Mouse (Mus musculus) bone marrow, adult 2 months (tissue): ENCODE measurements around the gene Myl3. TPM values are rescaled to one million over a fixed set of nuclear protein-coding genes. Genes with fewer than 3 reads are reported as not detected.

Experiments
- H3K27ac ChIP-seq: fragments of 200-500 bp; 2 replicates; pipeline ENCODE4 v1.5.1; 2012; ENCODE audit warnings: low read depth, mild to moderate bottlenecking, control low read depth, inconsistent platforms, low read length; ENCODE audit not compliant: control insufficient read depth, poor library complexity, insufficient read depth
- H3K4me1 ChIP-seq: fragments of 200-500 bp; 2 replicates; pipeline ENCODE4 v1.6.1; 2011; ENCODE audit warnings: low read length; ENCODE audit not compliant: control insufficient read depth, insufficient read depth
- H3K4me3 ChIP-seq: fragments of 200-500 bp; replicated peaks from 2 replicates; pipeline ENCODE3; 2011; ENCODE audit warnings: mild to moderate bottlenecking, low read depth, low read length, control low read depth; ENCODE audit not compliant: control insufficient read depth
- CTCF ChIP-seq: fragments of 200-500 bp; IDR thresholded peaks from 2 replicates; pipeline ENCODE4 v1.5.1; 2011; ENCODE audit warnings: low read length, control low read depth; ENCODE audit not compliant: control insufficient read depth, insufficient read depth
- POLR2A ChIP-seq: fragments of 200-500 bp; IDR thresholded peaks from 2 replicates; pipeline ENCODE4 v1.6.1; 2011; ENCODE audit warnings: low read depth, mild to moderate bottlenecking, control low read depth, low read length, borderline replicate concordance; ENCODE audit not compliant: control insufficient read depth
- WGBS: fragments of 180-500 bp; shearing (Covaris S2); methylation state at CpG from one replicate; pipeline ENCODE4 v1.1.7; 2018; 5-methylcytosine and 5-hydroxymethylcytosine counted together
- polyA plus RNA-seq: library from polyadenylated mRNA; stranded (reverse); fragments of >200 nt; gene quantifications from 2 replicates; pipeline ENCODE4 v1.2.4, GENCODE M21; 2011; ENCODE audit warnings: low replicate concordance; ENCODE audit not compliant: missing spikeins, insufficient read depth, insufficient read length

Gene Myl3
- polyA plus RNA-seq, 1 experiment = 2.2 TPM

DNA sequence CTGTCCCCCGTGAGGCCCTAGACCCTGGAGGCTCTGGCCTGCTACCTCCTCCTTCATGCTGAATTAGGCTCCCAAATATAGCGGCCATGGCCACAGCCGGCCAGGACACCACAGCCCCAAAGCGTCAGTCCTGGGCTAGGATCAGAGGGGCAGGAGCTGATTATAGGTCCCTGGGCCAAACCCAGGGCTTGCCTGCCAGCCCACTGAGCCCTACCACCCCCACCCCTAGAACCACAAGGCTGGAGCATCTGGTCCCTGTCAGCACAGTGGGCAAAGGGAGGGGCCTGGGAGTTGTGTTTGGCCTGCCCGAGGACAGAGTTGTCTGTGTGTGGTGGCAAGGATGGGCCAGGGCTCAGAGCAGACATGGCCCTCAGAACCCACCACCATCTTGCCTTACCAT lies 16.2 kb downstream of the Myl3 start:
- Histone ChIP-seq H3K27ac (no peak overlapping the region), H3K4me1 (no peaks in the 10 kb centered on the region; the same call in 1 of the 2 replicates), H3K4me3 (no peak overlapping the region)
- TF ChIP-seq CTCF = no peak
- TF ChIP-seq POLR2A = no peak
- 79% methylated on average over 5 of the region's 5 CpGs for WGBS

DNA sequence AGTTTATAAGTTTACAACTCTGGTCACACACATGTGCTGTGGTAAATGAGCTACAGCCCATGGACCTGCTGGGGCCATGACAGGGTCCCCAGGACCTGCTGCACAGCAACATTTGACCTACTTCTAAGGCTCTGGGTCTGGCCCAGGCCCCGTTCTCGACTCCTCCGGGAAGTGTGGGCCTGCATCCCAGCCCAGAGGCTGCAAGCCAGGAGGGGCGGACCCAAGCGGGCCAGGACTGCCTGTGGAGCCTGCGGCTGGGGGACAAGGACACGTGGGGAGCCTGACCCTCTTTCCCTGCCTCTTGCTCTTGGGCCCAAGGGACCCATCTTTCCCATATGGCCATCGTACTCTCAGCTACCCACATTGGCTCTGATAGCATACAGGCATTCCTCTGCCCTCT lies 16.9 kb downstream of the Myl3 start:
- no peak for TF ChIP-seq POLR2A
- no peak for TF ChIP-seq CTCF
- Histone ChIP-seq H3K4me1 (no peaks in the 10 kb centered on the region; the same call in 1 of the 2 replicates), H3K4me3 (no peak overlapping the region), H3K27ac (0 out of 2 replicates have a peak overlapping the region, but pooled peaks have one; percentile 7)
- 69% methylated on average over 8 of the region's 8 CpGs for WGBS

DNA sequence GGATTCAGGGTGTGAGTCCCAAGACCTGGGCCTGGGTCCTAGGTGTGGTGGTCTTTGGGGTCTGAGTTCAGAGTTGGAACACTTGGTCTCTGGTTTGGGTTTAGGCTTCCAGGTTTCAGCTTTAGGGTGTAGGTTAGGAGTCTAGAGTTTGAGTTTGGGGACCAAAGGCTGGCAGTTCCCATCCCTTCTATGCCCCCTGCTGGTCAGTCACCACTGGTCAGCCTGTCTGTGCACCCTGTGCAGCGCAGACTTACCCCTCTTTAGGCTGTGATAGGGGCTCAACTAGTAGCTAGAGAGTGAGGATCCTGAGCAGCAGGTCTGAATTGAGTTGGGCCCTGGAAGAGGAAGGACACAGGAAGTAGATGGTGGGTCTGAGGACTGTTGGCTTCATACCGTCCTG lies 17.6 kb downstream of the Myl3 start:
- 44% methylated on average over 2 of the region's 2 CpGs for WGBS
- no peak overlapping the region for H3K4me3 ChIP-seq
- no peak overlapping the region for H3K27ac ChIP-seq
- peak; percentile 78 for TF ChIP-seq CTCF
- no peak for TF ChIP-seq POLR2A
- no peaks in the 10 kb centered on the region; the same call in 1 of the 2 replicates for H3K4me1 ChIP-seq

DNA sequence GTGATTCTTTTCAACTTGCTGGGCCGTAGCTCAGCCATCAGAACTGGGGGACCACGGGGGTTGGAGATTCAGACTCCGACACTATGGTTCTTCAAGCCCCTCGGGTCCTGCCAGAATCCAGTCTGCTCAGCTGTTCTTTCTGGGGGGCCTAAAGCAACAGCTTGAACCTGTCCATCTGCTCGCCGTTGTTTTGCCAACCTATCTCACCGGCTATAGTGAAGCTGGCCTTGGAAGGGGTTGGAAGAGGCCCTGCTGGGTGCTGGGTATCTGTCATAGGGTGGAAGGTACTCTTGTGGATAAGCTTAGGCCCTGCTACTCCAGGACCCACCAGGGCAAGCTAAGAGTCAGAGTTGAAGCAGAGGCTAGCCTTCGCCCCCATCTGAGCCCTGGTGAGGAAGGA lies 19.2 kb downstream of the Myl3 start:
- TF ChIP-seq POLR2A (no peak), CTCF (no peak)
- WGBS = 78% methylated on average over 8 of the region's 8 CpGs
- H3K4me3 ChIP-seq = no peak overlapping the region
- H3K27ac ChIP-seq = no peak overlapping the region
- H3K4me1 ChIP-seq = no peaks in the 10 kb centered on the region; the same call in 1 of the 2 replicates

DNA sequence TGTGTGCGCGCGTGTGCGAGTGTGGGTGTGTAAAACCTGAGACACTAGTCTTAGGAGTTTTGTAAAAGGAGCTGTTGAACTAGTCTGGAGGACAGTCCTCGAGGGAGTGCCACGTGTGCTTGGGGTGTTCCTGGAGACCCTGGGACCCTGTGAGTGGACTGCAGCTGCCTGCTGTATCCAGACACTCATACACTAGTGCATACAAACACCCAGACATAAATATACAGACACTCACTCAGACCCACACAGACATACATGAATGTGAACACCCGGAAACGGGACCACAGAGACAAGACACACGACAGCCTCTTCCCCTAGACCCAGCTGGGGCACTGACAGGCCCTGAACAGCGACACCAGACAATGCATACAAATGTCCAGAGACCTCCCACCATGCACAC lies 21.1 kb downstream of the Myl3 start:
- Histone ChIP-seq H3K27ac (no peak overlapping the region), H3K4me1 (no peaks in the 10 kb centered on the region), H3K4me3 (no peak overlapping the region)
- TF ChIP-seq CTCF = no peak
- no peak for TF ChIP-seq POLR2A
- 88% methylated on average over 10 of the region's 10 CpGs for WGBS

DNA sequence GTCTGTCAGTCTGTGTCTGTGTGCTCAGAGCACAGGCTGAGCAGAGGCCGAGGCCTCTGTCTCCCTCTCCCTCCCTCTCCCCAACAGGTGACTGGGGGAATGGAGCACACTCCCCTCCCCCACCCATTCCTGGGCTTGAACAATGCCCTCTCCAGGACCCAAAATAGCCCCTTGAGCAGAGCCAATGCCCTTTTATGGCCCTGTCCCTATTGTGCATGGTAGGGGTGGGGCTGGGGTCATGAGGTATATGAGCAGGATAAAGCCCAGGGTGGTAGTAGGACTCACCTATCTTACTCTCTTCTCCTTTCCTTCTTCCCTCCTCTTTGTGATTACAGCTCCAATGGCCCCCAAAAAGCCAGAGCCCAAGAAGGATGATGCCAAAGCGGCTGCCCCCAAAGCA lies 21.7 kb downstream of the Myl3 start:
- TF ChIP-seq CTCF = no peak
- no peak for TF ChIP-seq POLR2A
- 94% methylated on average over 2 of the region's 2 CpGs for WGBS
- H3K4me1 ChIP-seq = no peaks in the 10 kb centered on the region
- no peak overlapping the region for H3K27ac ChIP-seq
- H3K4me3 ChIP-seq = no peak overlapping the region

DNA sequence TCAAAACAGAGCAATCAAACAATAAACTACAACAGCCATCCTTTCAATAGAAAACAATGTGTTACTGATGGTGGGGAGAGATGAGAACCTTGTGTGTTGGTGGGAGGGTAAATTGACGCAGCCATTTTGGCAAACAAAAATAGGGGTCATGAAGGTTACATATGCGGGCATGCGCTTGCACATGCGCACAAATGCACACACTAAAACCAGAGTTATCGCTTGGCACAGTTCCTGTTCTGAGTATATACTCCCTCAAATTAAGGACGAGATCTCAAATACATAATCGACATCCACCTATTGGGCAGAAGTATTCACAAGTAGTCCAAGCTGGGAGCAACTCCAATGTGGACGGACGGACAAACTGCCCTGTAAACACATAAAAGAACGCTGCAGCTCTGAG lies 30.7 kb downstream of the Myl3 start:
- TF ChIP-seq CTCF (no peak), POLR2A (no peak)
- WGBS = 89% methylated on average over 10 of the region's 10 CpGs
- Histone ChIP-seq H3K4me1 (no peaks in the 10 kb centered on the region), H3K4me3 (no peak overlapping the region), H3K27ac (no peak overlapping the region)

DNA sequence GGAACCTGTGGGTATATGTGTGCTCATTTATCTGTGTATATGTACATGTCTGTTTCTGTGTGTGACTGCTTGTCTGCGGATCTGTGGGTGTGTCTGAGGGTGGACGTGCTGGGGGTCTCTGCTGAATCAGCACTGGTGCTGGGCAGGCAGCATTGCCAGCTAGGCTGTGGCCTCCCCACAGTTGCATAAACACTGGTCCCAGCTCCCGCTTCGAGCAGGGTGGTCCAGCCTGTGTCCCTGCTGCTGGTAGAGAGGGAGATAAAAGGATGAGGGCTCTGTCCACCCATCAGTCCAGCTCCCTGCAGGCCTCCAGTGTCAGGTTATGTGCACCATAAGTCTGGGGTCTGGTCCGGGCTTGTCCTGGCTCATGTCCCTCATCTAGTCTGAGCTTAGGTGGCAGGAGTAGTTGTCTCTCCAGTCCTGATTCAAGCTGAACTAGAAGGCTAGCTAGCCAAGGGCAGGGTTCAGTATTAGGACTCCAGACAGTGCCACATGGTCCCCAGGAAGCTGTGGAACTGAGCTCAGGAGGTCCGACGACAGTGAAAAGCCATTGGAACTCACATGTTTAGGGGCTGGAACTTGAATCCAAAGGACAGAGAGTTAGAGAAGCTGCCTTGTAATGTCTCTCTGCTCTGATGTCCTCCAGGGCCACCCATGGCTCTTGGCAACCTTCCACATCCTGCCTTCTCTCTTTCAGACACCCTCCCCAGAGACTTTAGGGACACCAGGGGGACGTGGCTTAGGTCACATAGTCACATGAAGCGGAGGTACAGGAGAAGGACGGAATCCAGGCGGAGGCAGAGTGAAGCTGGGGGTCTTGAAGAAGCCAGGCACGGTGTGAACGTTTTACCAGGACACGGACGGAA lies 33.0 kb downstream of the Myl3 start:
- TF ChIP-seq POLR2A (no peak), CTCF (no peak)
- H3K4me1 ChIP-seq = no peaks in the 10 kb centered on the region
- H3K4me3 ChIP-seq = no peak overlapping the region
- no peak overlapping the region for H3K27ac ChIP-seq
- WGBS = 79% methylated on average over 15 of the region's 15 CpGs

DNA sequence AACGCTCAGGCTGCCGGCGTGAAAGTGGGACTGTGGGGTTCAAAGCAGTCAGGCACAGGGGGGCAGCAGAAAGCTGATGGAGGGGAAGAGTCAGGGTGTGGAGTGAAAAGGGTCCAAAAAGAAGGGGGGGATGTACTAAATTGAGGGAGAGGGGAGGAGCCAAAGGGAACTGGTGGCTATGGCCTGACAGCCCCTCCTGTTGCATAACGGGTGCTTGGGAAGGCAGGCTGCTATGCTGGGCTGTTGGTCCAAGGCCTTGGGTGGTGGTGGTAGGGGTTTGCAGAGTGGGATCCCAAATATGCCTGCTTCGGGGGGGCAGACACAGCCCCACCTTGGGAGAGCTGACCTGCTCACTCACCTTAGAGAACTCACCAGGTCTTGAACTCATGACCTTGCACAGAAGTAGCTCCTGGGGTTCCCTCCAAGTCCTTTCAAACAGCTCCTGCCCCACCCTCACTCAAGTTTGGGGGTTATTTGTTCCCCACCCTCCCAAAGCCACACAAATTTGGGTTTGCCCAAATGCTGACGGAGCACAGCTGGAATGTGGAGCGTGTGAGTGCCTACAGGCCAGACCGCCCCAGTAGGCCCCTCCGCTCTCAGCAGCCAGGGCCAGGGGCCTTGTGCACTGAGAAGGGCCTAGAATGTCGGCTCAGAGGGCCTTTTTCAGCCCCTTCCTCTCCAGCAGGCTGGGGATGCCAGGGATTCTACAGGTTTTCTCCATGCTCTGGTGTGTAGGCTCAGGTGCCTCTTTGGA lies 33.8 kb downstream of the Myl3 start:
- 81% methylated on average over 10 of the region's 10 CpGs for WGBS
- no peak for TF ChIP-seq CTCF
- no peak for TF ChIP-seq POLR2A

More for the DNA sequence above, 33.8 kb downstream of the Myl3 start:
- H3K4me1 ChIP-seq = no peaks in the 10 kb centered on the region
- H3K4me3 ChIP-seq = no peak overlapping the region
- no peak overlapping the region for H3K27ac ChIP-seq
